In genomic region chr6:91674757-91675350, GRCm38 (mm10) we compare ENCODE assay signal across 21 mouse cellular contexts. TPM values are rescaled to one million over a fixed set of nuclear protein-coding genes. Genes with fewer than 3 reads are reported as not detected.
A peak's percentile ranks its signal among the peaks of the same experiment; 100 is the strongest.
DNase-seq lines count a peak whose midpoint lies in the region; ATAC-seq and TF ChIP-seq lines count a peak whose summit lies in the region.
"Had no signal": no experiment of that assay in that cellular context is flagged by ENCODE, and none has a peak within 500 bp of the region (broad histone marks: within the 10 kb centered on the region; RNA-seq: fewer than 3 reads in every experiment).

No protein-coding gene starts in this region.

- H3K9me3 ChIP-seq in heart, embryonic 10.5 days = no peaks in the 10 kb centered on the region
- H3K9me3 ChIP-seq in kidney, embryonic 16.5 days (ENCODE audit: low read length) = no peaks in the 10 kb centered on the region
- no peaks in the 10 kb centered on the region for H3K9me3 ChIP-seq in limb, embryonic 15.5 days
- H3K9me3 ChIP-seq: forebrain, embryonic 12.5 days had no signal

- no peaks in the 10 kb centered on the region for H3K36me3 ChIP-seq in heart, embryonic 10.5 days
- no peaks in the 10 kb centered on the region for H3K36me3 ChIP-seq in kidney, embryonic 16.5 days (ENCODE audit: insufficient read depth, low read length)
- H3K36me3 ChIP-seq in kidney, adult 2 months (ENCODE audit: control insufficient read depth, insufficient read depth, low read length) = no peaks in the 10 kb centered on the region
- H3K36me3 ChIP-seq in limb, embryonic 15.5 days = no peaks in the 10 kb centered on the region
- H3K36me3 ChIP-seq: forebrain, embryonic 12.5 days had no signal

- H3K4me3 ChIP-seq in heart, embryonic 10.5 days = no peak overlapping the region
- H3K4me3 ChIP-seq in kidney, embryonic 16.5 days (ENCODE audit: low read length) = no peak overlapping the region
- no peak overlapping the region for H3K4me3 ChIP-seq in kidney, adult 2 months (ENCODE audit: insufficient read depth, low read depth, low read length)
- no peak overlapping the region for H3K4me3 ChIP-seq in limb, embryonic 15.5 days
- H3K4me3 ChIP-seq: forebrain, embryonic 12.5 days had no signal

- ATAC-seq in kidney, embryonic 16.5 days (ENCODE audit: low FRiP score, low TSS enrichment) = no peak
- ATAC-seq in limb, embryonic 15.5 days (ENCODE audit: insufficient number of reproducible peaks, low FRiP score, low TSS enrichment, low read depth) = no peak
- ATAC-seq: hindbrain, postnatal 0 days had no signal

- H3K4me1 ChIP-seq in heart, embryonic 10.5 days = peaks cover 43% of the 10 kb centered on the region
- peaks cover 13% of the 10 kb centered on the region; the same call in 1 of the 2 replicates for H3K4me1 ChIP-seq in kidney, embryonic 16.5 days (ENCODE audit: insufficient read depth, low read length)
- no peaks in the 10 kb centered on the region for H3K4me1 ChIP-seq in kidney, adult 2 months (ENCODE audit: control insufficient read depth, insufficient read depth, low read length)
- peaks cover 15% of the 10 kb centered on the region for H3K4me1 ChIP-seq in limb, embryonic 15.5 days

- no peak for TF ChIP-seq CTCF in kidney, adult 2 months (conservative IDR thresholded peaks at IDR 0.05; ENCODE audit: insufficient read depth, insufficient read length, low read depth, low read length)

- no peak for TF ChIP-seq POLR2A in kidney, adult 2 months (IDR thresholded peaks at IDR 0.05; ENCODE audit: low read depth, low read length)

- no peak for DNase-seq in heart, embryonic 10.5 days (ENCODE audit: low spot score)
- DNase-seq in heart, adult 9 months (ENCODE audit: low spot score in 2 of 2) = no peak
- DNase-seq in kidney, adult 2 months = no peak
- peak; percentile 80 for DNase-seq in Muller cell, postnatal 12 days (ENCODE audit: inconsistent ontology term)
- no peak for DNase-seq in frontal cortex, adult 2 months (ENCODE audit: extremely low spot score in 1 of 2, low spot score in 1 of 2)
- DNase-seq: adrenal gland, postnatal 25 days; cerebellum, adult 2 months; gastrocnemius, postnatal 14 days; kidney, adult 18-20 months; layer of hippocampus, postnatal 36 days; left cerebral cortex, postnatal 4 days; midbrain, embryonic 14.5 days; retina, postnatal 1 day; right cerebral cortex, postnatal 4 days; thymus, postnatal 36 days had no signal

- 22% methylated on average over 5 of the region's 5 CpGs for WGBS in heart, embryonic 10.5 days
- WGBS in kidney, embryonic 16.5 days = 46% methylated on average over 5 of the region's 5 CpGs
- WGBS in kidney, adult 2 months = 72% methylated on average over 5 of the region's 5 CpGs
- 32% methylated on average over 5 of the region's 5 CpGs for WGBS in limb, embryonic 15.5 days

- H3K27me3 ChIP-seq in heart, embryonic 10.5 days (ENCODE audit: insufficient read depth, poor library complexity, severe bottlenecking) = peaks cover 6% of the 10 kb centered on the region
- no peaks in the 10 kb centered on the region for H3K27me3 ChIP-seq in kidney, embryonic 16.5 days (ENCODE audit: insufficient read depth, low read length)
- H3K27me3 ChIP-seq in kidney, adult 2 months (replicated peaks; ENCODE audit: control insufficient read depth, insufficient read depth, low read length) = no peaks in the 10 kb centered on the region
- no peaks in the 10 kb centered on the region for H3K27me3 ChIP-seq in limb, embryonic 15.5 days
- H3K27me3 ChIP-seq: CH12.LX; forebrain, embryonic 12.5 days had no signal

- H3K27ac ChIP-seq in heart, embryonic 10.5 days = peak overlapping the region; percentile 75
- peak overlapping the region; percentile 28 for H3K27ac ChIP-seq in kidney, embryonic 16.5 days (ENCODE audit: low read length)
- no peak overlapping the region for H3K27ac ChIP-seq in kidney, adult 2 months (ENCODE audit: insufficient read depth, low read depth, low read length)
- 0 out of 2 replicates have a peak overlapping the region, but pooled peaks have one; percentile 13 for H3K27ac ChIP-seq in limb, embryonic 15.5 days
- H3K27ac ChIP-seq: forebrain, embryonic 12.5 days; hindbrain, postnatal 0 days; liver, embryonic 14.5 days had no signal

- H3K4me2 ChIP-seq in kidney, embryonic 16.5 days (replicated peaks; ENCODE audit: low read depth, low read length) = no peak overlapping the region
- no peak overlapping the region for H3K4me2 ChIP-seq in limb, embryonic 15.5 days
- H3K4me2 ChIP-seq: forebrain, embryonic 12.5 days had no signal

- H3K9ac ChIP-seq in kidney, embryonic 16.5 days (replicated peaks; ENCODE audit: low read length) = no peak overlapping the region
- H3K9ac ChIP-seq in limb, embryonic 15.5 days = no peak overlapping the region
- H3K9ac ChIP-seq: forebrain, embryonic 12.5 days; liver, embryonic 14.5 days had no signal

RNA-seq across cellular contexts. Expression of gene Slc6a6, which starts 9.0 kb away (rescaled TPM):
- polyA plus RNA-seq in heart, embryonic 10.5 days (2016; fragmentation: Nextera tagmentation; extraction: Ambion mirVana) = 56.6 and 69.3 TPM in 2 replicates
- 82.9 and 96.3 TPM in 2 replicates for polyA plus RNA-seq in kidney, embryonic 16.5 days (2015; fragmentation: Nextera tagmentation; extraction: Ambion mirVana)
- polyA plus RNA-seq in kidney, adult 2 months (2012; rRNA removed) = 277 and 336 TPM in 2 replicates
- polyA plus RNA-seq in limb, embryonic 15.5 days (2015; fragmentation: Nextera tagmentation; extraction: Ambion mirVana) = 44.5 and 46.8 TPM in 2 replicates
- polyA plus RNA-seq in frontal cortex, adult 2 months (2012; rRNA removed) = 109 and 123 TPM in 2 replicates
